ENCODE assay signal across 20 mouse cellular contexts in genomic region chr7:75472316-75473195, GRCm38 (mm10). TPM values are rescaled to one million over a fixed set of nuclear protein-coding genes. Genes with fewer than 3 reads are reported as not detected.
DNase-seq lines count a peak whose midpoint lies in the region; ATAC-seq lines count a peak whose summit lies in the region.
"Had no signal": no experiment of that assay in that cellular context is flagged by ENCODE, and none has a peak within 500 bp of the region (broad histone marks: within the 10 kb centered on the region; RNA-seq: fewer than 3 reads in every experiment).

No protein-coding gene starts in this region.

- peak; percentile 59 for DNase-seq in kidney, adult 9 months
- no peak for DNase-seq in kidney, postnatal 4 days
- no peak for DNase-seq in lung, postnatal 14 days
- peak; percentile 58 for DNase-seq in splenic B cell, adult 2 months (ENCODE audit: low read depth, low spot score)
- no peak for DNase-seq in heart, postnatal 14 days
- no peak for DNase-seq in left cerebral cortex, postnatal 36 days (ENCODE audit: low spot score in 2 of 2)
- DNase-seq: adrenal gland, postnatal 25 days; cerebellum, postnatal 25 days; gastrocnemius, postnatal 25 days; spleen, adult 18-20 months; thymus, postnatal 14 days had no signal

- WGBS in lung, embryonic 16.5 days: 54% methylated on average over 7 of the region's 7 CpGs

- peak overlapping the region; percentile 77 for H3K27ac ChIP-seq in lung, embryonic 16.5 days (ENCODE audit: low read length)
- H3K27ac ChIP-seq in brown adipose tissue, adult 24 weeks (replicated peaks; ENCODE audit: low read depth, low read length): 0 out of 2 replicates have a peak overlapping the region, but pooled peaks have one; percentile 50
- H3K27ac ChIP-seq: embryonic facial prominence, embryonic 10.5 days; forebrain, embryonic 13.5 days; hindbrain, embryonic 12.5 days; left cerebral cortex, adult 2 months; limb, embryonic 12.5 days had no signal

- H3K4me3 ChIP-seq in lung, embryonic 16.5 days (ENCODE audit: low read length): no peak overlapping the region
- no peak overlapping the region for H3K4me3 ChIP-seq in brown adipose tissue, adult 24 weeks (ENCODE audit: insufficient read depth, low read depth, low read length)
- H3K4me3 ChIP-seq: embryonic facial prominence, embryonic 10.5 days; forebrain, embryonic 13.5 days; hindbrain, embryonic 12.5 days; left cerebral cortex, adult 2 months; limb, embryonic 12.5 days; megakaryocyte, embryonic 14.5 days had no signal

- intact Hi-C loops in heart, postnatal 14 days (cut with DNase I): loop anchor here (5.0 kb wide), 1 partner anchor 40 kb away; no protein-coding TSS in a partner anchor
- intact Hi-C loops in left cerebral cortex, postnatal 36 days (cut with DNase I): no loop called here

- no peaks in the 10 kb centered on the region for H3K27me3 ChIP-seq in lung, embryonic 16.5 days (ENCODE audit: control insufficient read depth, insufficient read depth, low read depth, low read length)
- no peaks in the 10 kb centered on the region for H3K27me3 ChIP-seq in splenic B cell, adult 2 months (ENCODE audit: control insufficient read depth, insufficient read depth, low read length, poor library complexity, severe bottlenecking)
- H3K27me3 ChIP-seq: forebrain, embryonic 13.5 days; hindbrain, embryonic 12.5 days; limb, embryonic 12.5 days; megakaryocyte, embryonic 14.5 days had no signal

- 0 out of 2 replicates have a peak overlapping the region, but pooled peaks have one; percentile 14 for H3K4me2 ChIP-seq in lung, embryonic 16.5 days (ENCODE audit: low read depth, low read length)
- H3K4me2 ChIP-seq: forebrain, embryonic 13.5 days; hindbrain, embryonic 12.5 days; limb, embryonic 12.5 days had no signal

- H3K4me1 ChIP-seq in lung, embryonic 16.5 days (replicated peaks; ENCODE audit: control insufficient read depth, insufficient read depth, low read length): peaks cover 31% of the 10 kb centered on the region
- peaks cover 13% of the 10 kb centered on the region for H3K4me1 ChIP-seq in brown adipose tissue, adult 24 weeks (ENCODE audit: control insufficient read depth, insufficient read depth, insufficient read length, low read length)

- no peak overlapping the region for H3K9ac ChIP-seq in lung, embryonic 16.5 days (ENCODE audit: low read length)
- H3K9ac ChIP-seq: forebrain, embryonic 13.5 days; hindbrain, embryonic 12.5 days; limb, embryonic 12.5 days had no signal

- peak; percentile 59 for ATAC-seq in lung, embryonic 16.5 days (ENCODE audit: low read depth)
- ATAC-seq: forebrain, embryonic 13.5 days; inflammation-experienced regulatory T-cells, adult 6 months had no signal

- no peaks in the 10 kb centered on the region for H3K36me3 ChIP-seq in lung, embryonic 16.5 days (ENCODE audit: control insufficient read depth, insufficient read depth, low read length)
- no peaks in the 10 kb centered on the region for H3K36me3 ChIP-seq in splenic B cell, adult 2 months (ENCODE audit: control insufficient read depth, insufficient read depth, low read length, poor library complexity, severe bottlenecking)
- H3K36me3 ChIP-seq: hindbrain, embryonic 12.5 days; limb, embryonic 12.5 days had no signal

- H3K9me3 ChIP-seq in lung, embryonic 16.5 days (ENCODE audit: control insufficient read depth, low read length): no peaks in the 10 kb centered on the region
- H3K9me3 ChIP-seq: embryonic facial prominence, embryonic 10.5 days; forebrain, embryonic 13.5 days; hindbrain, embryonic 12.5 days; limb, embryonic 12.5 days; megakaryocyte, embryonic 14.5 days had no signal

RNA-seq across cellular contexts. Expression of gene Akap13, which starts 17.2 kb away (rescaled TPM):
- 39.0 and 43.1 TPM in 2 replicates for polyA plus RNA-seq in lung, embryonic 16.5 days (2015; fragmentation: Nextera tagmentation; extraction: Ambion mirVana)
- polyA plus RNA-seq in brown adipose tissue, adult 24 weeks (2012; ENCODE audit: insufficient read depth, insufficient read length, missing spikeins): 16.2 and 24.8 TPM in 2 replicates
- 10 to 100 TPM; 76.2 to 80.5 TPM for total RNA-seq in heart, postnatal 14 days (2021)
- total RNA-seq in left cerebral cortex, postnatal 36 days (2021): 10 to 100 TPM; 17.4 to 26.4 TPM

Comparison
In these comparisons a context has a peak if more than half of its experiments do, and no peak if none do; other contexts are left out.
1. DNase-seq: peak in kidney, adult 9 months (single experiment) and splenic B cell, adult 2 months (single experiment); none in kidney, postnatal 4 days (0 of 2), lung, postnatal 14 days (single experiment), heart, postnatal 14 days (0 of 2) and left cerebral cortex, postnatal 36 days (0 of 2).